Mouse (Mus musculus): ENCODE results near the gene Golga5. TPM values are rescaled to one million over a fixed set of nuclear protein-coding genes. Genes with fewer than 3 reads are reported as not detected.

Golga5 gene
- polyA plus RNA-seq, 1 experiment from 2014 or later = 24.7 TPM

GRCm38 (mm10) chr12:102440551-102440950 is 28.4 kb upstream of the Golga5 start:
- ATAC-seq = no peak
- no peak overlapping the region for H3K9ac ChIP-seq (ENCODE audit: low read depth, low read length)
- H3K36me3 ChIP-seq (ENCODE audit: control insufficient read depth, insufficient read depth, low read length) = no peaks in the 10 kb centered on the region
- H3K4me3 ChIP-seq (ENCODE audit: low read length) = no peak overlapping the region
- WGBS = 89% methylated on average over 7 of the region's 7 CpGs
- no peak overlapping the region for H3K27ac ChIP-seq (ENCODE audit: low read depth, low read length)
- H3K4me1 ChIP-seq (ENCODE audit: control insufficient read depth, insufficient read depth, low read depth, low read length) = peaks cover 10% of the 10 kb centered on the region
- H3K4me2 ChIP-seq (ENCODE audit: low read length) = no peak overlapping the region
- H3K27me3 ChIP-seq (replicated peaks; ENCODE audit: control insufficient read depth, insufficient read depth, low read length) = no peaks in the 10 kb centered on the region
- H3K9me3 ChIP-seq (ENCODE audit: control insufficient read depth, low read length) = no peaks in the 10 kb centered on the region

GRCm38 (mm10) chr12:102441141-102441540 is 27.8 kb upstream of the Golga5 start:
- 91% methylated on average over 6 of the region's 6 CpGs for WGBS
- H3K9ac ChIP-seq (ENCODE audit: low read depth, low read length) = no peak overlapping the region
- H3K4me1 ChIP-seq (ENCODE audit: control insufficient read depth, insufficient read depth, low read depth, low read length) = peaks cover 10% of the 10 kb centered on the region
- no peak for ATAC-seq
- no peaks in the 10 kb centered on the region for H3K9me3 ChIP-seq (ENCODE audit: control insufficient read depth, low read length)
- no peak overlapping the region for H3K4me2 ChIP-seq (ENCODE audit: low read length)
- no peak overlapping the region for H3K4me3 ChIP-seq (ENCODE audit: low read length)
- H3K27ac ChIP-seq (ENCODE audit: low read depth, low read length) = no peak overlapping the region
- no peaks in the 10 kb centered on the region for H3K36me3 ChIP-seq (ENCODE audit: control insufficient read depth, insufficient read depth, low read length)
- H3K27me3 ChIP-seq (replicated peaks; ENCODE audit: control insufficient read depth, insufficient read depth, low read length) = no peaks in the 10 kb centered on the region

DNA sequence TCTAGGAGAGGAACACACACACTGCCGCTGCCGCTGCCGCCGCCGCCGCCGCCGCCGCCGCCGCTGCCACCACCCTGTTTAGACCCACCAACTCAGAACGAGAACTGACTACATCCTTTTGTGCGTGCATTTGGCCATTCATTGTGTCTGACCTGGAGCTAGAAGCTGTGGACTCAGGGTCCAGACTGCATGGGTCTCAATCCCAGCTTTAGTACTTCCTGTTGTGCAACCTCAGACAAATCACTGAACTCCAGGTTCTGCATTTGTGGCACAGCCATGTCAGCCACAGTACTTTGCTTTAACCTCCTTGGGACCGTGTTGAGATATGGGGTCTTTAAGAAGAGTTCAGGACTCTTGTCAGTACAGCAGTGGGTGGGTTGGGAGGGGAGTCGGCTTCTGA is 26.3 kb upstream of the Golga5 start:
- Histone ChIP-seq H3K9me3 (ENCODE audit: control insufficient read depth, low read length) (no peaks in the 10 kb centered on the region), H3K4me2 (ENCODE audit: low read length) (no peak overlapping the region), H3K4me3 (ENCODE audit: low read length) (no peak overlapping the region), H3K4me1 (ENCODE audit: control insufficient read depth, insufficient read depth, low read depth, low read length) (peaks cover 10% of the 10 kb centered on the region), H3K27ac (ENCODE audit: low read depth, low read length) (no peak overlapping the region), H3K9ac (ENCODE audit: low read depth, low read length) (no peak overlapping the region), H3K36me3 (ENCODE audit: control insufficient read depth, insufficient read depth, low read length) (no peaks in the 10 kb centered on the region), H3K27me3 (replicated peaks; ENCODE audit: control insufficient read depth, insufficient read depth, low read length) (no peaks in the 10 kb centered on the region)
- 92% methylated on average over 15 of the region's 15 CpGs for WGBS
- ATAC-seq = no peak

GRCm38 (mm10) chr12:102443676-102444075 is 25.3 kb upstream of the Golga5 start:
- H3K4me3 ChIP-seq (ENCODE audit: low read length) = no peak overlapping the region
- 76% methylated on average over 5 of the region's 5 CpGs for WGBS
- H3K27ac ChIP-seq (ENCODE audit: low read depth, low read length) = no peak overlapping the region
- H3K27me3 ChIP-seq (replicated peaks; ENCODE audit: control insufficient read depth, insufficient read depth, low read length) = no peaks in the 10 kb centered on the region
- H3K4me1 ChIP-seq (ENCODE audit: control insufficient read depth, insufficient read depth, low read depth, low read length) = peaks cover under 1% of the 10 kb centered on the region
- no peak overlapping the region for H3K4me2 ChIP-seq (ENCODE audit: low read length)
- no peaks in the 10 kb centered on the region for H3K9me3 ChIP-seq (ENCODE audit: control insufficient read depth, low read length)
- ATAC-seq = no peak
- no peak overlapping the region for H3K9ac ChIP-seq (ENCODE audit: low read depth, low read length)
- no peaks in the 10 kb centered on the region for H3K36me3 ChIP-seq (ENCODE audit: control insufficient read depth, insufficient read depth, low read length)

- Histone ChIP-seq H3K4me3 (ENCODE audit: low read length) (no peak overlapping the region), H3K36me3 (ENCODE audit: control insufficient read depth, insufficient read depth, low read length) (no peaks in the 10 kb centered on the region), H3K4me2 (ENCODE audit: low read length) (no peak overlapping the region), H3K27me3 (replicated peaks; ENCODE audit: control insufficient read depth, insufficient read depth, low read length) (no peaks in the 10 kb centered on the region), H3K9me3 (ENCODE audit: control insufficient read depth, low read length) (no peaks in the 10 kb centered on the region), H3K9ac (ENCODE audit: low read depth, low read length) (no peak overlapping the region), H3K4me1 (ENCODE audit: control insufficient read depth, insufficient read depth, low read depth, low read length) (no peaks in the 10 kb centered on the region), H3K27ac (ENCODE audit: low read depth, low read length) (no peak overlapping the region)
- no peak for ATAC-seq
- 75% methylated on average over 4 of the region's 4 CpGs for WGBS
Observed at GRCm38 (mm10) chr12:102445436-102445835, 23.5 kb upstream of the Golga5 start.

GRCm38 (mm10) chr12:102450437-102450836 is 18.5 kb upstream of the Golga5 start:
- Histone ChIP-seq H3K36me3 (ENCODE audit: control insufficient read depth, insufficient read depth, low read length) (no peaks in the 10 kb centered on the region), H3K9me3 (ENCODE audit: control insufficient read depth, low read length) (no peaks in the 10 kb centered on the region), H3K27me3 (replicated peaks; ENCODE audit: control insufficient read depth, insufficient read depth, low read length) (no peaks in the 10 kb centered on the region), H3K27ac (ENCODE audit: low read depth, low read length) (no peak overlapping the region), H3K9ac (ENCODE audit: low read depth, low read length) (no peak overlapping the region), H3K4me2 (ENCODE audit: low read length) (no peak overlapping the region), H3K4me1 (ENCODE audit: control insufficient read depth, insufficient read depth, low read depth, low read length) (no peaks in the 10 kb centered on the region), H3K4me3 (ENCODE audit: low read length) (no peak overlapping the region)
- 69% methylated on average over 10 of the region's 10 CpGs for WGBS
- ATAC-seq = no peak

DNA sequence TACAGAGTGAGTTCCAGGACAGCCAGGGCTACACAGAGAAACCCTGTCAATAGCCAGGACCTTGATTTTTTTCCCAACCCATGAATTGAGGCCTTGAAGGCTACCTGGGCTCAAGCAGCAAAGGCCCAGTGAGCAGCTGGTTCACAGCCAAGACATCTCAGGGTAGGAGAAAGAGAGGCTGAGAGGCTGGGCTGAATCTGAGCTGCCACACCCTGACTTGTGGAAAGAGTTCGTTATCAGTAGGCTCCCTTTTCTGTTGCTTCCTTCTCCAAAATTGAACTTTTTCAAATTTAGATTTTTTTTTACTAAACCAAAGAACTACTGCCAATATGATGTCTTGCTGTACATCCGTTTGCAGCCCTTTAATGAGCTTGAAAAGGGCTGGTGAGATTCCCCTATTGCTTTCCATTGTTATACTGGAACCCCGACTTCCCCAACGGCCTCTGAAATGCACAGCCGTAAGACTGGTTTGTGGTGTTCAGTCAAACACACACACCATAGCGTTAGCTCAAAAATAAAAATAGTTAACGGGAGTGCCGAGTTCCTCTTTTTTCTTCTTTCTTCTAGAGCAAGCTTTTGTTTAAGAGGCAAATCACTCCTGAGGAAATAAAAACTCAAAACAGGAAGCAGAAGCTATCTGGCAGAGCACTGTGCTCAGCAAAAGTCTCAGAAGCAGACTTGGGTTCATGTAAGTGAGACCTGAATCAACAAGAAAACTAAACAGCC is 17.6 kb upstream of the Golga5 start:
- ATAC-seq = no peak
- Histone ChIP-seq H3K4me3 (ENCODE audit: low read length) (no peak overlapping the region), H3K9me3 (ENCODE audit: control insufficient read depth, low read length) (no peaks in the 10 kb centered on the region), H3K27ac (ENCODE audit: low read depth, low read length) (no peak overlapping the region), H3K9ac (ENCODE audit: low read depth, low read length) (no peak overlapping the region), H3K36me3 (ENCODE audit: control insufficient read depth, insufficient read depth, low read length) (no peaks in the 10 kb centered on the region), H3K27me3 (replicated peaks; ENCODE audit: control insufficient read depth, insufficient read depth, low read length) (no peaks in the 10 kb centered on the region), H3K4me2 (ENCODE audit: low read length) (no peak overlapping the region), H3K4me1 (ENCODE audit: control insufficient read depth, insufficient read depth, low read depth, low read length) (no peaks in the 10 kb centered on the region)
- 83% methylated on average over 8 of the region's 8 CpGs for WGBS

GRCm38 (mm10) chr12:102453581-102453980 is 15.4 kb upstream of the Golga5 start:
- Histone ChIP-seq H3K9me3 (ENCODE audit: control insufficient read depth, low read length) (no peaks in the 10 kb centered on the region), H3K36me3 (ENCODE audit: control insufficient read depth, insufficient read depth, low read length) (no peaks in the 10 kb centered on the region)
- 55% methylated on average over 6 of the region's 6 CpGs for WGBS

GRCm38 (mm10) chr12:102456467-102457193 is 12.3 kb upstream of the Golga5 start:
- Histone ChIP-seq H3K27ac (ENCODE audit: low read depth, low read length) (no peak overlapping the region), H3K36me3 (ENCODE audit: control insufficient read depth, insufficient read depth, low read length) (no peaks in the 10 kb centered on the region), H3K9ac (ENCODE audit: low read depth, low read length) (no peak overlapping the region), H3K4me2 (ENCODE audit: low read length) (no peak overlapping the region), H3K27me3 (replicated peaks; ENCODE audit: control insufficient read depth, insufficient read depth, low read length) (no peaks in the 10 kb centered on the region), H3K4me1 (ENCODE audit: control insufficient read depth, insufficient read depth, low read depth, low read length) (no peaks in the 10 kb centered on the region), H3K9me3 (ENCODE audit: control insufficient read depth, low read length) (no peaks in the 10 kb centered on the region), H3K4me3 (ENCODE audit: low read length) (no peak overlapping the region)
- 78% methylated on average over 7 of the region's 7 CpGs for WGBS
- no peak for ATAC-seq

More at GRCm38 (mm10) chr12:102453581-102453980, 15.4 kb upstream of the Golga5 start:
- Histone ChIP-seq H3K4me3 (ENCODE audit: low read length) (no peak overlapping the region), H3K27ac (ENCODE audit: low read depth, low read length) (no peak overlapping the region), H3K4me2 (ENCODE audit: low read length) (no peak overlapping the region), H3K27me3 (replicated peaks; ENCODE audit: control insufficient read depth, insufficient read depth, low read length) (no peaks in the 10 kb centered on the region), H3K4me1 (ENCODE audit: control insufficient read depth, insufficient read depth, low read depth, low read length) (no peaks in the 10 kb centered on the region), H3K9ac (ENCODE audit: low read depth, low read length) (no peak overlapping the region)
- no peak for ATAC-seq
